Mouse (Mus musculus): Measurements from ENCODE around the gene Gm10721. TPM values are rescaled to one million over a fixed set of nuclear protein-coding genes. Genes with fewer than 3 reads are reported as not detected.
"Not testable (repeated sequence)": the region's sequence is repeated elsewhere in the genome, so short reads cannot be mapped to it uniquely, and the experiment has no call there.

Gene Gm10721
- polyA plus RNA-seq, 1 experiment = not detected

DNA sequence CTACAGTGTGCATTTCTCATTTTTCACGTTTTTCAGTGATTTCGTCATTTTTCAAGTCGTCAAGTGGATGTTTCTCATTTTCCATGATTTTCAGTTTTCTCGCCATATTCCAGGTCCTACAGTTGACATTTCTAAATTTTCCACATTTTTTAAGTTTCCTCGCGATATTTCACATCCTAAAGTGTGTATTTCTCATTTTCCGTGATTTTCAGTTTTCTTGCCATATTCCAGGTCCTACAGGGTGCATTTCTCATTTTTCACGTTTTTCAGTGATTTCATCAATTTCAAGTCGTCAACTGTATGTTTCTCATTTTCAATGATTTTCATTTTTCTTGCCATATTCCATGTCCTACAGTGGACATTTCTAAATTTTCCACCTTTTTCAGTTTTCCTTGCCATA is 4.2 kb downstream of the Gm10721 start, which contains the start of gene Gm10719:
Gm10719 (plus strand) TSS at position 301 of the 400 bp plus-strand sequence.
- H3ac ChIP-seq (ENCODE audit: control insufficient read depth, insufficient read length); H3K79me2 ChIP-seq (ENCODE audit: control insufficient read depth, insufficient read depth); H3K4me3 ChIP-seq; H3K27me3 ChIP-seq (ENCODE audit: control insufficient read depth, insufficient read depth, insufficient read length); H3K36me3 ChIP-seq (ENCODE audit: control insufficient read depth, insufficient read depth); H3K4me2 ChIP-seq (ENCODE audit: low read depth): not testable (repeated sequence)

GRCm38 (mm10) chr9:3018944-3019343 is 6.0 kb downstream of the Gm10721 start:
- not testable (repeated sequence) for H3K36me3 ChIP-seq (ENCODE audit: control insufficient read depth, insufficient read depth); H3ac ChIP-seq (ENCODE audit: control insufficient read depth, insufficient read length); H3K4me3 ChIP-seq; H3K4me2 ChIP-seq (ENCODE audit: low read depth); H3K79me2 ChIP-seq (ENCODE audit: control insufficient read depth, insufficient read depth); H3K27me3 ChIP-seq (ENCODE audit: control insufficient read depth, insufficient read depth, insufficient read length)

DNA sequence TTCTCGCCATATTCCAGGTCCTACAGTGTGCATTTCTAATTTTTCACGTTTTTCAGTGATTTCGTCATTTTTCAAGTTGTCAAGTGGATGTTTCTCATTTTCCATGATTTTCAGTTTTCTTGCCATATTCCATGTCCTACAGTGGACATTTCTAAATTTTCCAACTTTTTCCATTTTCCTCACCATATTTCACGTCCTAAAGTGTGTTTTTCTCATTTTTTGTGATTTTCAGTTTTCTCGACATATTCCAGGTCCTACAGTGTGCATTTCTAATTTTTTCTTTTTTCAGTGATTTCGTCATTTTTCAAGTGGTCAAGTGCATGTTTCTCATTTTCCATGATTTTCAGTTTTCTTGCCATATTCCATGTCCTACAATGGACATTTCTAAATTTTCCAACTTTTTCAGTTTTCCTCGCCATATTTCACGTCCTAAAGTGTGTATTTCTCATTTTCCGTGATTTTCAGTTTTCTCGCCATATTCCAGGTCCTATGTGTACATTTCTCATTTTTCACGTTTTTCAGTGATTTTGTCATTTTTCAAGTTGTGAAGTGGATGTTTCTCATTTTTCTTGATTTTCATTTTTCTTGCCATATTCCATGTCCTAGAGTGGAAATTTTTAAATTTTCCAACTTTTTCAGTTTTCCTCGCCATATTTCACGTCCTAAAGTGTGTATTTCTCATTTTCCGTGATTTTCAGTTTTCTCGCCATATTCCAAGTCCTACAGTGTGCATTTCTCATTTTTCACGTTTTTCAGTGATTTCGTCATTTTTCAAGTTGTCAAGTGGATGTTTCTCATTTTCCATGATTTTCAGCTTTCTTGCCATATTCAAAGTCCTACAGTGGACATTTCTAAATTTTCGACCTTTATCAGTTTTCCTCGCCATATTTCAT is 7.1 kb downstream of the Gm10721 start:
- not testable (repeated sequence) for H3K4me3 ChIP-seq; H3K79me2 ChIP-seq (ENCODE audit: control insufficient read depth, insufficient read depth); H3K4me2 ChIP-seq (ENCODE audit: low read depth); H3ac ChIP-seq (ENCODE audit: control insufficient read depth, insufficient read length); H3K36me3 ChIP-seq (ENCODE audit: control insufficient read depth, insufficient read depth); H3K27me3 ChIP-seq (ENCODE audit: control insufficient read depth, insufficient read depth, insufficient read length)

- not testable (repeated sequence) for H3K4me2 ChIP-seq (ENCODE audit: low read depth); H3ac ChIP-seq (ENCODE audit: control insufficient read depth, insufficient read length); H3K27me3 ChIP-seq (ENCODE audit: control insufficient read depth, insufficient read depth, insufficient read length); H3K79me2 ChIP-seq (ENCODE audit: control insufficient read depth, insufficient read depth); H3K36me3 ChIP-seq (ENCODE audit: control insufficient read depth, insufficient read depth); H3K4me3 ChIP-seq
Observed at GRCm38 (mm10) chr9:3022316-3023008, 9.5 kb downstream of the Gm10721 start.

DNA sequence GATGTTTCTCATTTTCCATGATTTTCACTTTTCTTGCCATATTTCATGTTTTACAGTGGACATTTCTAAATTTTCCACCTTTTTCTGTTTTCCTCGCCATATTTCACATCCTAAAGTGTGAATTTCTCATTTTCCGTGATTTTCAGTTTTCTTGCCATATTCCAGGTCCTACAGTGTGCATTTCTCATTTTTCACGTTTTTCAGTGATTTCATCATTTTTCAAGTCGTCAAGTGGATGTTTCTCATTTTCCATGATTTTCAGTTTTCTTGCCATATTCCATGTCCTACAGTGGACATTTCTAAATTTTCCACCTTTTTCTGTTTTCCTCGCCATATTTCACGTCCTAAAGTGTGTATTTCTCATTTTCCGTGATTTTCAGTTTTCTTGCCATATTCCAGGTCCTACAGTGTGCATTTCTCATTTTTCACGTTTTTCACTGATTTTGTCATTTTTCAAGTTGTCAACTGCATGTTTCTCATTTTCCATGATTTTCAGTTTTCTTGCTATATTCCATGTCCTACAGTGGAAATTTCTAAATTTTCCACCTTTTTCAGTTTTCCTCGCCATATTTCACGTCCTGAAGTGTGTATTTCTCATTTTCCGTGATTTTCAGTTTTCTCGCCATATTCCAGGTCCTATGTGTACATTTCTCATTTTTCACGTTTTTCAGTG is 10.5 kb downstream of the Gm10721 start, which contains the start of gene Gm10718:
Gm10718 (plus strand) TSS at position 236 of the 673 bp plus-strand sequence.
- H3K36me3 ChIP-seq (ENCODE audit: control insufficient read depth, insufficient read depth) = not testable (repeated sequence)

DNA sequence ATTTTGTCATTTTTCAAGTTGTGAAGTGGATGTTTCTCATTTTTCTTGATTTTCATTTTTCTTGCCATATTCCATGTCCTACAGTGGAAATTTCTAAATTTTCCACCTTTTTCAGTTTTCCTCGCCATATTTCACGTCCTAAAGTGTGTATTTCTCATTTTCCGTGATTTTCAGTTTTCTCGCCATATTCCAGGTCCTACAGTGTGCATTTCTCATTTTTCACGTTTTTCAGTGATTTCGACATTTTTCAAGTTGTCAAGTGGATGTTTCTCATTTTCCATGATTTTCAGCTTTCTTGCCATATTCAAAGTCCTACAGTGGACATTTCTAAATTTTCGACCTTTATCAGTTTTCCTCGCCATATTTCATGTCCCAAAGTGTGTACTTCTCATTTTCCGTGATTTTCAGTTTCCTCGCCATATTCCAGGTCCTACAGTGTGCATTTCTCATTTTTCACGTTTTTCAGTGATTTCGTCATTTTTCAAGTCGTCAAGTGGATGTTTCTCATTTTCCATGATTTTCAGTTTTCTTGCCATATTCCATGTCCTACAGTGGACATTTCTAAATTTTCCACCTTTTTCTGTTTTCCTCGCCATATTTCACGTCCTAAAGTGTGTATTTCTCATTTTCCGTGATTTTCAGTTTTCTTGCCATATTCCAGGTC is 11.2 kb downstream of the Gm10721 start:
- H3K36me3 ChIP-seq (ENCODE audit: control insufficient read depth, insufficient read depth); H3K79me2 ChIP-seq (ENCODE audit: control insufficient read depth, insufficient read depth); H3K4me3 ChIP-seq; H3ac ChIP-seq (ENCODE audit: control insufficient read depth, insufficient read length); H3K27me3 ChIP-seq (ENCODE audit: control insufficient read depth, insufficient read depth, insufficient read length); H3K4me2 ChIP-seq (ENCODE audit: low read depth): not testable (repeated sequence)

More for the DNA sequence above, 10.5 kb downstream of the Gm10721 start, which contains the start of gene Gm10718:
- not testable (repeated sequence) for H3K4me2 ChIP-seq (ENCODE audit: low read depth); H3K4me3 ChIP-seq; H3K27me3 ChIP-seq (ENCODE audit: control insufficient read depth, insufficient read depth, insufficient read length); H3ac ChIP-seq (ENCODE audit: control insufficient read depth, insufficient read length); H3K79me2 ChIP-seq (ENCODE audit: control insufficient read depth, insufficient read depth)

GRCm38 (mm10) chr9:3024912-3025467 is 12.1 kb downstream of the Gm10721 start, which contains the start of gene Gm10717:
TSS of gene Gm10717 (plus strand) at chr9:3025417.
- H3K27me3 ChIP-seq (ENCODE audit: control insufficient read depth, insufficient read depth, insufficient read length); H3K79me2 ChIP-seq (ENCODE audit: control insufficient read depth, insufficient read depth); H3K36me3 ChIP-seq (ENCODE audit: control insufficient read depth, insufficient read depth); H3K4me3 ChIP-seq; H3K4me2 ChIP-seq (ENCODE audit: low read depth); H3ac ChIP-seq (ENCODE audit: control insufficient read depth, insufficient read length): not testable (repeated sequence)

- not testable (repeated sequence) for H3K4me2 ChIP-seq (ENCODE audit: low read depth); H3ac ChIP-seq (ENCODE audit: control insufficient read depth, insufficient read length); H3K79me2 ChIP-seq (ENCODE audit: control insufficient read depth, insufficient read depth); H3K27me3 ChIP-seq (ENCODE audit: control insufficient read depth, insufficient read depth, insufficient read length); H3K36me3 ChIP-seq (ENCODE audit: control insufficient read depth, insufficient read depth); H3K4me3 ChIP-seq
Observed at GRCm38 (mm10) chr9:3025653-3026052, 12.7 kb downstream of the Gm10721 start.

DNA sequence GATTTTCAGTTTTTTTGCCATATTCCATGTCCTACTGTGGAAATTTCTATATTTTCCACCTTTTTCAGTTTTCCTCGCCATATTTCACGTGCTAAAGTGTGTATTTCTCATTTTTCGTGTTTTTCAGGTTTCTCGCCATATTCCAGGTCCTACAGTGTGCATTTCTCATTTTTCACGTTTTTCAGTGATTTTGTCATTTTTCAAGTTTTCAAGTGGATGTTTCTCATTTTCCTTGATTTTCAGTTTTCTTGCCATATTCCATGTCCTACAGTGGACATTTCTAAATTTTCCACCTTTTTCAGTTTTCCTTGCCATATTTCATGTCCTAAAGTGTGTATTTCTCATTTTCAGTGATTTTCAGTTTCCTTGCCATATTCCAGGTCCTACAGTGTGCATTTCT is 13.2 kb downstream of the Gm10721 start:
- H3K4me2 ChIP-seq (ENCODE audit: low read depth); H3ac ChIP-seq (ENCODE audit: control insufficient read depth, insufficient read length); H3K79me2 ChIP-seq (ENCODE audit: control insufficient read depth, insufficient read depth); H3K36me3 ChIP-seq (ENCODE audit: control insufficient read depth, insufficient read depth); H3K27me3 ChIP-seq (ENCODE audit: control insufficient read depth, insufficient read depth, insufficient read length); H3K4me3 ChIP-seq: not testable (repeated sequence)

DNA sequence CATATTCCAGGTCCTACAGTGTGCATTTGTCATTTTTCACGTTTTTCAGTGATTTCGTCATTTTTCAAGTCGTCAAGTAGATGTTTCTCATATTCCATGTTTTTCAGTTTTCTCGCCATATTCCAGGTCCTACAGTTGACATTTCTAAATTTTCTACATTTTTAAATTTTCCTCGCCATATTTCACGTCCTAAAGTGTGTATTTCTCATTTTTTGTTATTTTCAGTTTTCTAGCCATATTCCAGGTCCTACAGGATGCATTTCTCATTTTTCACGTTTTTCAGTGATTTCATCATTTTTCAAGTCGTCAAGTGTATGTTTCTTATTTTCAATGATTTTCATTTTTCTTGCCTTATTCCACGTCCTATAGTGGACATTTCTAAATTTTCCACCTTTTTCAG is 13.8 kb downstream of the Gm10721 start:
- not testable (repeated sequence) for H3K4me3 ChIP-seq; H3K4me2 ChIP-seq (ENCODE audit: low read depth); H3ac ChIP-seq (ENCODE audit: control insufficient read depth, insufficient read length); H3K79me2 ChIP-seq (ENCODE audit: control insufficient read depth, insufficient read depth); H3K36me3 ChIP-seq (ENCODE audit: control insufficient read depth, insufficient read depth); H3K27me3 ChIP-seq (ENCODE audit: control insufficient read depth, insufficient read depth, insufficient read length)

DNA sequence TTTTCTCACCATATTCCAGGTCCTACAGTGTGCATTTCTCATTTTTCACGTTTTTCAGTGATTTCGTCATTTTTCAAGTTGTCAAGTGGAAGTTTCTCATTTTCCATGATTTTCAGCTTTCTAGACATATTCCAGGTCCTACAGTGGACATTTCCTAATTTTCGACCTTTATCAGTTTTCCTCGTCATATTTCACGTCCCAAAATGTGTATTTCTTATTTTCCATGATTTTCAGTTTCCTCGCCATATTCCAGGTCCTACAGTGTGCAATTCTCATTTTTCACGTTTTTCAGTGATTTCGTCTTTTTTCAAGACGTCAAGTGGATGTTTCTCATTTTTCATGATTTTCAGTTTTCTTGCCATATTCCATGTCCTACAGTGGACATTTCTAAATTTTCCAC is 14.3 kb downstream of the Gm10721 start:
- not testable (repeated sequence) for H3K27me3 ChIP-seq (ENCODE audit: control insufficient read depth, insufficient read depth, insufficient read length); H3K4me3 ChIP-seq; H3K79me2 ChIP-seq (ENCODE audit: control insufficient read depth, insufficient read depth); H3K36me3 ChIP-seq (ENCODE audit: control insufficient read depth, insufficient read depth); H3ac ChIP-seq (ENCODE audit: control insufficient read depth, insufficient read length); H3K4me2 ChIP-seq (ENCODE audit: low read depth)
